Mouse (Mus musculus) megakaryocyte, embryonic 14.5 days (primary cell): Measurements from ENCODE around the gene Tada2a.

Source experiments
- FLI1 ChIP-seq: IDR thresholded peaks from 2 replicates; pipeline ENCODE4 v1.6.1; 2012; ENCODE audit warnings: low read length, inconsistent platforms, mixed read lengths
- GATA1 ChIP-seq: IDR thresholded peaks from 3 replicates; pipeline ENCODE4 v1.6.1; 2012; ENCODE audit warnings: mixed read lengths, low read length, inconsistent platforms, borderline replicate concordance

GRCm38 (mm10) chr11:84172539-84173435, 43.4 kb upstream of the Tada2a start:
- TF ChIP-seq GATA1 (no peak), FLI1 (no peak)
